Mouse (Mus musculus): ENCODE data around the gene Ldlrad3. TPM values are rescaled to one million over a fixed set of nuclear protein-coding genes. Genes with fewer than 3 reads are reported as not detected.

Gene Ldlrad3
- total and polyA plus RNA-seq, 3 experiments: 3.5 to 6.1 TPM; not detected in 1

DNA sequence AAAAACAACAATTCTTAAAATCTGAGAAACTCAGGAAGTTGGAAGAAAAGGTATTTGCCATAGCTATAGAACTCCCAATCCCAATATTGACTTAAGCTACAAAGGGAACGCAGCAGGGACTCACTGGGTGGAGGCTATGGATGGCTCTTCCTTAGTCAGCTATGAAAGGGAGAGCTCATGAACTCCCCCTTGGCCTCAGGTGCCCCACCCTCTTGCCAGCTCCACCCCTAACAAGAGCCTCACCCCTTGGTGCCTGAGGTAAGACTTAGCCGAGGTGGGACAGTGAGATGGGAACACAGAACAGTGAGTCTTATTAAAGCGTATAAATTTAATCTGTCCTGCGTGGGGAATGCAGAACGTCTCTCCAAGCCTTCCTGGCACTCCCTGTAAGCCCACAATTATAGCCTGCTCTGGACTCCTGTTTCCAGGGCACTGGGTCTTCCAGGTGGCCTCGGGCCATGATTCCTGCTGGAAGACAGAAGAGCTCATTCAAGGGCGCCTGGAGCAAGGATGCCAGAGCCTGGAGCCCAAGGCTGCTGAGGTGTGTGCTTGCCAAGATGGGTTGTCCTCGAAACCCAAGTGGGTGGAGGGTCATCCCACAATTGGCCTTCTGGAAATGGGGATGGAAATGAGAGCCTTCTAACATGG, 55.9 kb downstream of the Ldlrad3 start:
- no peaks in the 10 kb centered on the region for H3K9me3 ChIP-seq (replicated peaks; ENCODE audit: insufficient read depth, low read length)
- no peaks in the 10 kb centered on the region for H3K36me3 ChIP-seq (ENCODE audit: control insufficient read depth in 1 of 2, insufficient read depth in 2 of 2, low read length in 2 of 2)
- no peaks in the 10 kb centered on the region for H3K4me1 ChIP-seq (ENCODE audit: control insufficient read depth in 1 of 2, insufficient read depth in 2 of 2, low read length in 2 of 2)
- no peaks in the 10 kb centered on the region for H3K27me3 ChIP-seq (ENCODE audit: control insufficient read depth in 1 of 2, insufficient read depth in 2 of 2, low read length in 2 of 2)
- H3K27ac ChIP-seq (ENCODE audit: control insufficient read depth, low read depth, low read length): no peak overlapping the region
- DNase-seq (ENCODE audit: low read depth, low spot score): no peak
- TF ChIP-seq USF1 (IDR thresholded peaks at IDR 0.05; ENCODE audit: low read depth, low read length) (no peak), CHD2 (IDR thresholded peaks at IDR 0.05; ENCODE audit: low read length) (no peak), MYB (IDR thresholded peaks at IDR 0.05; ENCODE audit: low read depth, low read length) (no peak), NELFE (IDR thresholded peaks at IDR 0.05; ENCODE audit: low read depth, low read length) (no peak)
- H3K4me3 ChIP-seq (ENCODE audit: control insufficient read depth in 1 of 2, insufficient read depth in 1 of 2, low read depth in 2 of 2, low read length in 2 of 2): no peak overlapping the region
- H3K9ac ChIP-seq (ENCODE audit: control insufficient read depth, low read depth, low read length, poor library complexity, severe bottlenecking): no peak overlapping the region
- no peaks in the 10 kb centered on the region for H3K79me2 ChIP-seq (ENCODE audit: control insufficient read depth, insufficient read depth, low read length, poor library complexity)

GRCm38 (mm10) chr2:102129235-102129634, 57.0 kb downstream of the Ldlrad3 start:
- Histone ChIP-seq H3K4me1 (ENCODE audit: control insufficient read depth in 1 of 2, insufficient read depth in 2 of 2, low read length in 2 of 2) (no peaks in the 10 kb centered on the region), H3K27ac (ENCODE audit: control insufficient read depth, low read depth, low read length) (no peak overlapping the region), H3K36me3 (ENCODE audit: control insufficient read depth in 1 of 2, insufficient read depth in 2 of 2, low read length in 2 of 2) (no peaks in the 10 kb centered on the region), H3K9ac (ENCODE audit: control insufficient read depth, low read depth, low read length, poor library complexity, severe bottlenecking) (no peak overlapping the region), H3K79me2 (ENCODE audit: control insufficient read depth, insufficient read depth, low read length, poor library complexity) (no peaks in the 10 kb centered on the region), H3K4me3 (ENCODE audit: control insufficient read depth in 1 of 2, insufficient read depth in 1 of 2, low read depth in 2 of 2, low read length in 2 of 2) (no peak overlapping the region), H3K27me3 (ENCODE audit: control insufficient read depth in 1 of 2, insufficient read depth in 2 of 2, low read length in 2 of 2) (no peaks in the 10 kb centered on the region), H3K9me3 (replicated peaks; ENCODE audit: insufficient read depth, low read length) (no peaks in the 10 kb centered on the region)
- TF ChIP-seq MYC (IDR thresholded peaks at IDR 0.05; ENCODE audit: low read depth, low read length) (no peak), BHLHE40 (IDR thresholded peaks at IDR 0.05; ENCODE audit: borderline replicate concordance, low read depth, low read length) (no peak), UBTF (IDR thresholded peaks at IDR 0.05; ENCODE audit: borderline replicate concordance, insufficient read depth, low read depth, low read length) (no peak), EP300 (IDR thresholded peaks at IDR 0.05; ENCODE audit: low read depth in 1 of 2, low read length in 2 of 2) (no peak), NELFE (IDR thresholded peaks at IDR 0.05; ENCODE audit: low read depth, low read length) (no peak), MEF2A (IDR thresholded peaks at IDR 0.05; ENCODE audit: extremely low read depth, insufficient replicate concordance, low read depth, low read length, poor library complexity, severe bottlenecking) (no peak), POLR2AphosphoS5 (IDR thresholded peaks at IDR 0.05; ENCODE audit: borderline replicate concordance, low read depth, low read length) (no peak), SMC3 (IDR thresholded peaks at IDR 0.05; ENCODE audit: low read depth, low read length) (no peak), USF1 (IDR thresholded peaks at IDR 0.05; ENCODE audit: low read depth, low read length) (no peak), ZKSCAN1 (IDR thresholded peaks at IDR 0.05; ENCODE audit: low read depth, low read length) (no peak), RCOR1 (IDR thresholded peaks at IDR 0.05; ENCODE audit: low read depth, low read length) (no peak), JUND (IDR thresholded peaks at IDR 0.05; ENCODE audit: low read depth, low read length) (no peak)
- no peak for DNase-seq (ENCODE audit: low read depth, low spot score)
